Mouse (Mus musculus) left cerebral cortex, adult 9 months (tissue): ENCODE measurements around the gene Abhd4.
A peak's percentile ranks its signal among the peaks of the same experiment; 100 is the strongest.

Experiments used
- DNase-seq, 2 experiments: peaks; one replicate each; pipeline ENCODE4 v3.0.0; 2022; ENCODE audit warnings: low spot score in 2 of 2

The Abhd4 gene

DNA sequence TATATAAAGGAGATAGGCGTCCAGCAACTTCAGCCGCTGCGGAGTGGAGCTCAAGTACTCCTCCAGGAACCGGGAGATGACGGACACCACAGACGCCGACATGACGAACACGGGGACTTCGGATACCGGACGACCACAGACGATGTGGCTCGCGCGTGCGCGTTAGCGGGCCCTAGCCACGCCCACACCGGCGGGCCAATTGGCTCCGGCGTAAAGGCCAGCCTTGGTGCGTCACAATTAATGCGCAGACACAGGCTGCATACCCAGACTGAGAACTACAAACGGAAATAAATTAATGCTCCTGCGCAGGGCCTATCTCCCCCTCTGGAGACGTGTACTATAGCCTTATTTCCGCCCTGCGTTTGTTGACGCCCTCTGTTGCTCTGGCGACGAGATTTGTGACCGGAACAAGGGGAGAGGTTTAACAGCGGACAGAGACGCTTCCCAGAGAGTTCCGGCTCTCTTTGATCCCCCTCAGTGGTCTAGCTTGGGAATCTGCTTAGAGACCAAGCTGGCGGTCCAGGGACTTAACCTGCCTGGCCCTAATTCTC lies at the start of gene Abhd4, which contains the start of gene Dad1:
TSS of gene Abhd4 (plus strand) at position 448 of the 551 bp plus-strand sequence.
TSS of gene Dad1 (minus strand) at position 364 of the 551 bp plus-strand sequence.
- DNase-seq = peak; percentile 96 to 97

DNA sequence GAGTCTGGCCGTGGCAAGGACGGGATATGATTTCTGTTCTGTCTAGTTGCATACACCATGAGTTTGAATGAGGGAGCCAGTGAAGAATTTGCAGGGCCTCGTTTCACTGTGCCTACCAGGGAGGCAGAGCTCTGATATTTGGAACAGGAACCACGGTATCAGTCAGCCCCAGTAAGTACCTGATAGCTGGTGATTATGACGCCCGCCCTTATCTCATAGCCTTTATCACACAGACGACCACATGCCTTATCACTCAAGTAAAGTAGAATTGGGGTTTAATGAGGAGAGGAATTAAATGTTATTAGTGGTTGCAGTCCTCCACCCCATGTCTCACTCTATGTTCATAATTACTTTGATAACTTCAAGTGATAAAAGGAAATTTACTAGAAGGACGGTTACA lies 49.7 kb upstream of the Abhd4 start:
- DNase-seq = no peak

DNA sequence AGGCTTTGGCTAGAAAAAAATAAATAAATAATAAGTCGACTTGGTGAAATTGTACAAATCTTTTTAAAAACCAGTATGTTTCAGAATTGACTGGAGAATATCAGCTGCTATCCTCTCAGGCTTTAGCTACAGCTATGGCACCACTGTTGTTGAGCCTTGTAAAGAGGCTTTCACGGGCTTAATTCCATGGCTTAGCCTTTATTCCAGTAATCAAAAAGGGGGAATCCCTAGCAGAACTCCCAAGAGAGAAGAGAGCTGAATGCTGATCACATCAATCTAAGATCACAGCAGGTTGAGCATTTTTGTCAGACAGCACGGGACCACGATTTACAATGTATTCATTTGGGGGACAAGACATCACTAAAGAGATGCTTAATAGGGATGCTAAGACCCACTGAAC lies 49.2 kb upstream of the Abhd4 start:
- DNase-seq = no peak

DNA sequence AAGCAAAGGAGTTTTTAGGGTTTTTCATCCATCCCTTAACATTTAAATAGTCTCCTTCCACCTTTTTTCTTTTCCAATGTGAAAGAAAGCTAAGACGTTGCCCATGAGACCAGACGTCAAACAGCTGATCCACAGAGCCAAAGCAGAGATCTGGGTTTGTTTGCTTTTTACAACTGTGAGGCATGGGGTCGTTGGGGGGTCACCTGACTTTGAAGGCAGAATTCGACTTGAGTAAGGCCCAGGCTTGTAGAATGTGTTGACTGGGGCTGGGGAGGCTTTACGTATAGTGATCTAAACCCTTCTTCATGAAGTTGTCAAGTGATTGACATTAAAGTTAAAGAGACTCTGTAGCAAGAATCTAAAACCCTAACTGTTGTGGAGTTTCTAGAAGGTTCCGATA lies 48.1 kb upstream of the Abhd4 start:
- no peak for DNase-seq

DNA sequence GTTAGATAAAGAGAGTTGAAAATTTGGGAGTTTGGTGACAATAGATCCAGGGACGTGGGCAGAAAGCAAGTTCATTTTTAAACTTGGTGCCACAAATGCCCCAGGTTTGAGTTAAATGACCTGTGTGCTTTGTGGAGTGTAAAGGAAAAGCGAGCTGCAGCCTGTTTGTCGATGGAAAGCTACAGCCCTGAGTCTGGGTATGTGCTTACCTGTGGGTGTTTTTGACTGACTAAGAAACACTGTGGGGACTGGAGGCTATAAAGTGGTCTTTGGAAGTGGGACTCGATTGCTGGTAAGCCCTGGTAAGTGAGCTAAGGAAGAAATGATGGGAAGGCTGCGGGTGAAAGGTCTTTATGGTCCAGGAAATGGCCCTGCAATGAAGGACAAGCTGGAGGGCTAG lies 47.7 kb upstream of the Abhd4 start:
- DNase-seq = no peak

DNA sequence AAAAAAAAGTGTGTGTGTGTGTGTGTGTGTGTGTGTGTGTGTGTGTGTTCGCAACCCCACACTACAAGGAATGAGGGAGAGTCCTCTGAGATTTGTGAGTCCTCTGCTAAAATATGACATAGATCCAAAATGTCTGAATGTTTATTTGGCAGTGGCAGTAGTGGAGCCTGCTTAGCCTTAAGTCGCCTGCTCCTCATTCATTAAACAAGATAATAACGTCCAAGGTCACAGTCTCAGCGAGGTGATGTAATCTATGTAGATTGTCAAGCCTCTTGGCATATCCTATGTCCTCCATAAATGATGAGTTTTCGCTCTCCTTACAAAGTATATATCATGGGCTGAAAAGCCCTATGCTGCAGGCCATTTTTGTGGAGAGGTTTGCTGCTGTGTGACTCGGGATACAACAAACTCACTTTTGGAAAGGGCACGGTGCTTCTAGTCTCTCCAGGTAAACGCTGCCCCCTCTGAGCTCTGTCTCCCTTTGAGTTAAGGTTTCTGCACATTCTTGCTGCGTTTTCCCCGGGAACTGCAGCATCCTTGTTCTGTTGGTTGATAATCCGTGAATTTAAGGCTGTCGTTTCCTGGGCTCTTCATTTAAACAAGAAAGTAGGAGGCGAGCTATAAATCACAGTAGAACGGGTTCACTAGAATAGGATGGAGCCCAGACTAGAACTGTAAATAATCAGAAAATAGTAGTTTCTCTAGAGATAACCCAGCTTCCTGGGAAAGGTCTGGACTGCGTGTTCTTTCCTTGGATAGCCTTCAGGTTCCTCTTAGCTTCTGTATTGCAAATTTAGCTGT lies 47.0 kb upstream of the Abhd4 start:
- no peak for DNase-seq

DNA sequence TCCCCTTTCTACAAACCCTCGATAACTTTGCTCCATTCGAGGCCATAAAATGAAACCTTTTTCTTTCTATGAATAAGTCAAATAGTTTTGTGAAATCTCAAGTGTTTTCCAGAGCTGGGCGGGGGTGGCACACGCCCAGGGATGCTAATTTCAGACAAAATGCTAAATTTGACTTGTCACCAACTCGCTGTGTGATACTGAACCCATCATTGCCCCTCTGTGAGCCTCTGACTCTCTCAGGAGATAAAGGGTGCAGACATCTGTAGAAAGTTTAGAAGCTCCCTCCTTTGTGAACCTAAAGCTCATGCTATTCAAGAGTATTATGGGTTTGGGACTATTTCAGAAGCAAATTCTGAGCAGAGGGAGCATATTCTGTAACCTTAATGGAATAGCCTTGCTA lies 46.1 kb upstream of the Abhd4 start:
- no peak for DNase-seq

DNA sequence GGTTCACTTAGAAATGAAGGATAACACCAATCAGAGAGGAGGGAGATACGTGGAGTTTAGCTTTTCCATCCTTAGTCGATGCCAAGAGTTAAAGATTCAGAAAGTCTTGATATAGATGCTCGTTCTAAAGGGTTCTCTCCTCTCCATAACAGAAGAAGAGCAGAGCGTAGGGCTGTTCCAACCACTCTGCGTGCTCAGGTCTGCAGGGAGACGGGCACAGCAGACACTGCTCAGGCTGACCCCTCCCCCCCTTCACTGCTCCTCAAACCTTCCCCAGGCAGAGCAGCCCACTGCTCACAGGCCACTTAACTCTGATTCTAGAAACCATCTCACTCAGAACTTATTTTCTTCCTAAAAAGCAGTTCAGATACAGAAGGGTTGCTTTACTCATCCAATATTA lies 45.2 kb upstream of the Abhd4 start:
- DNase-seq = no peak

DNA sequence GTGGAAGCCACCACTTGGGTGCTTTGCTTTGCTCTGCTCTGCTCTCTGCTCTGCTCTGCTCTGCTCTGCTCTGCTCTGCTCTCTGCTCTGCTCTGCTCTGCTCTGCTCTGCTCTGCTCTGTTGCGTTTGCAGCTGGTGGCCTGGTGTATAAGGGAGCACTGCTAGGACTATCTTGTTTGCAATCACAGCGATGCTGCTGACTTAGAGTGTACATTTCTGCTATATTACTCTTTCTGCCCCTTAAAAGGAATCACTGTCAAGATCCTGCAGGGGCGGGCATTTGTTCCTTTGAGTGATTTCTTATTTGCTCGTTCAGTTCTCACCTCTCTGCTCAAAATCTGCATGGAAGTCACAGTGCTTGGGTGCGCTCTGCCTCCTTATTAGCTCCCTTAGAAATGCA lies 44.1 kb upstream of the Abhd4 start:
- DNase-seq = no peak

DNA sequence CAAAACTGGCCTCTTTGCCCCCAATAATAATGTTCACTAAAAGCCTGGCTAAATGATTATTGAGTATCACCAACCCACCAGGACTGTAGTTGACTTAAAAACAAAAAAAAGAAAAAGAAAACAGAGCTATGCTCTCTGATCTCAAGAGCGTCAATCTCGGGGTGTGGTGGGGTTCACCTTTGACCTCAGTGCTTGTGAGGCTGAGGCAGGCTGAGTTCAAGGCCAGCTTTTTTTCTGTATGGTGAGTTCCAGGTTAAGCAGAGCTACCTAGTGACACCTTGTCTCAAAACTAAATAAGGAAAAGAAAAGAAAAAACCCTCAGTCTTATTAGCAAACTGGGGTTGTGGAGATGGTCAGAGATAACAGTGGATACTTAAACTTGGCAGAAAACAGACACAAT lies 43.6 kb upstream of the Abhd4 start:
- no peak for DNase-seq

DNA sequence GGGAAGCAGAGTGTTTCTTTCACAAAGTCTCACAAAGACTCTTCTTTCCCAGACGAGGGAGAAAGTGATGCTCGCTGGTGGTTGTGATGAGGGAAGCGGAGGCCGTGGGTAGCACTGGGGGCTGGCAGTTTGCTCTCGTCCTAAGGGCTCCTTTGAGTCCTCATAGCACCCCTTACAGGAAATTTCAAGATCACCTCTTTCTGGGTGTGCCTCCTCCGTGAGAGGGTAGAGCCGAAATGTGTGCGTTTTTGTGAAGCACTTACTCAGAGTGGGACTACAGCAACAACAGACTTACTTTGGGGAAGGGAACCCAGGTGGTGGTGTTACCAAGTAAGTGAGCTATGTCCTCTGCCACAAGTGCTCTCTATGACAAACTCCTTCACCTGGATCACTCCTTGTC lies 42.8 kb upstream of the Abhd4 start:
- DNase-seq = no peak

DNA sequence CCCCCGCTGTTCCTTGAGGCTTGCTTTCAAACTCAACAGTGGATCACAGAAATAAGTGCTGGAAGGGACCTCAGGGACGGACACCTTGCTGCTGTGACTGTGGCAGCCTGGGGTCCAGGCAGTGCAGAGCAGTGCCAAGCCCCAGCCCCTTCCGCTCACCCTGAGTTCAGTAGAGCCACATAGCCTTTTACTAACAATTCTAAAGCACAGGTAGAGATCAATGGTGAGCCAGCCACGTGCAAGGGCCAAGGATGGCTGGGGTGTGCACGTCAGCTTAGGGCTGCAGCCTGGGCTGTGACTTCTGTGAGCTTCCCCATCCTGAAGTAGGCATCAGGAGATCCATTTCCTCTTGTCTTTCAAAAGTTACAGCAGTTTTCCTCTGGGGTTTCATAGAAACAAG lies 42.2 kb upstream of the Abhd4 start:
- DNase-seq = no peak

DNA sequence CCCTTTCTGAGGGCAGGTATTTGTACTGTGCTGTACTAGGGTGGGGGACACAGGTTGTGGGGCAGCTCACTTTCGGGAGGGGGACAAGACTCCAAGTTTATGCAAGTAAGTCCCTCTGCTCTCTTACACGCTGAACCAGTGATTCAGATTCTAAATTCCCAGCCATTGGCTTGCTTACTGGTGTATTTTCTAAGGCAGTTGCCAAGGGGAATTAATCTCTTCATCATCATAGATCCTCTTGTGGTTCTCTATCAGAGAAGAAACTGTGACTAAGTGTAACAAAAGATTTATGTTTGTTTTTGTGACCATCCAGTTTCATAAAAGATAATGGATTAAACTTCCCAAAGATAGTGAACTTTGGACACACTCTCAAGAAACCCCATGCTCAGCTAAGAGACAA lies 40.3 kb upstream of the Abhd4 start:
- DNase-seq = no peak

DNA sequence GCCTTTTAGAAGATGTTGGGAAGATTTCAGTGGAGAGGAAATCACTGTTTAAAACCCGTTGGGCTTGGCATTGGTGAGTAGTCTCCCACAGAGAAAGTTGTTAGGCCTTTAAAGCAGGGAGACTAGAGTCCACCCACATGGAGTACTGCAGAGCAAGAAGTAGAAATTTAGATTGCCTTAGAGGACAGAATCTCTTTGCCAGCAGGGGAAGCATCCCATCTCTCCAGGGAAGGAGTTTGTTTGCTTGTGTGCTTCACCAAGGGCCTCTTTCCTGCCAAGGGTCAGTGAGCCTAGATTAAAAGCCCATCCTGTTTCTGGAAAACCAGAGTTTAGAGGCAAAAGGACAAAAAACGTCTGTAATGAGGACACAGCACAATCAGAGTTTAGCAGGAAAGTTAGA lies 39.5 kb upstream of the Abhd4 start:
- no peak for DNase-seq

DNA sequence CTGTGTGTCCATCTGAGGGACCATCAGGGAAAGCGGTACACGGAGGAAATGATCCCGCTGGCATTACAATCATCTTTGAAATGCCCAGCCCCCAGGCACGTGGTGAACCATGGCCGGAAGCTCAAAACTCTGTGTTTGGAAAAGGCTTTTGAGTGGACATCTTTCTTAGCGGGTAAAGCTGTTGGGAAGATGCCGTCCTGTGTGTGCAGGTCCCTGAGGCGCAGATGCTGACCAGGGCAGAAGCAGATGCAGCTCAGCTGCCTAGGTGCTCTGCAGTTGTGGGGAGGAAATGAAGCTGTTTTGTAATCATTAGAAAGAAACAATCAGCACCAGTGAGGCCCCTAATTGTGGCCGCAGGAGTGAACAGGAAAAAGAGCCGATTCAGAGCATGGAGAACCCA lies 39.1 kb upstream of the Abhd4 start:
- no peak for DNase-seq

DNA sequence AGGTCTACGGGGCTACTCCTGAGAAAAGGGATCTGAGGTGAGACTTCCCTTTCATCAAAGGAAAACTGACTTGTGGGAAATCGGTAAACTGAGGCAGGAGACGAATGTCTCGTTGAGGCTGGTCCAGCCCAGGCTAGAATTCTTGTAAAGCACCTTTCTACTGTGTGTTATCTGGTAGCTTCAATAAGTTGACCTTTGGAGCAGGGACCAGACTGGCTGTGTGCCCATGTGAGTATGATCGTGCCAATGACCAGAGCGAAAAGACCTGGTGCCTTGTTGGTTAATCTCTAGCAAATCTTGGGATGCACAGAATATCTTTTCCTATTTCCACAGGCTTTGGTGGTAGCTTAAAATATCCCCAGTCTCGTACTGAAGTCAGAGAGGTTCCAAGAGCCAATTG lies 37.9 kb upstream of the Abhd4 start:
- no peak for DNase-seq

DNA sequence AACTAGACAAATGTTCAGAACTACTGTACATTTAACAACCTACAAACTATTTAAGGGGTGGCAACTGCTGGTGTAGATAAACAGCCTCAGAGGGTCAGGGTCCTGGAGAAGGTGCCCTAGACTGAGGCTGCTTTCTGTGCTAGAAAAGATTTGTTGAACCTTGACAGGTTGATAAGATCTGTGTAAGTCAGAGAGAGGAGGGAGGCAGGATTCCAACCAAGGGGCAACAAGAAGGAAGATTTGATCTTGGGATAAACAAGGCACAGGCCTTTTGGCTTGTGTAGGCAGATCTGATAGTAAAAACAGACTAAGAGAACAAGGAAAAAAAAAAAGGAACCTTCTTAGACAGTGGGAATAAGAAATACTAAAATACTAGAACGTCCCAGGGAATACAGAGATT lies 35.8 kb upstream of the Abhd4 start:
- DNase-seq = no peak

DNA sequence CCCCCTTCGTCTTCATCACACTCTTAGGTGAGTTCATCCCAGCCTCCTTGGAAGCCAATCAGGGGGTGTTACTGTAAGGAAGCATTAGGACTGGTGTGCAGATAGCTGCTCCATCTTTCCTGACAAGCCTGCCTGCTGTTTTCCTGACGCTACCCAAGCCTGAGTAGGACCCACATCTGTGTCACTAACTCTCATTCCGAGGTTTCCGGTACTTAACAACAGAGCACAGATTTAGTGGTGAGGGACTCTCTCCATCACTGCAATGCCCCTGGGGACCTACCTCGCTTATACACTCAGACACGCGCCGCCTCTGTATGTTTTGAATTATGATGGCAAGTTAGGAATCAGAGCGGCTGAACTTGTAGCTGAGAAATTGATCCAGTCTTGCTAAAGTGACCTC lies 35.3 kb upstream of the Abhd4 start:
- DNase-seq = no peak

DNA sequence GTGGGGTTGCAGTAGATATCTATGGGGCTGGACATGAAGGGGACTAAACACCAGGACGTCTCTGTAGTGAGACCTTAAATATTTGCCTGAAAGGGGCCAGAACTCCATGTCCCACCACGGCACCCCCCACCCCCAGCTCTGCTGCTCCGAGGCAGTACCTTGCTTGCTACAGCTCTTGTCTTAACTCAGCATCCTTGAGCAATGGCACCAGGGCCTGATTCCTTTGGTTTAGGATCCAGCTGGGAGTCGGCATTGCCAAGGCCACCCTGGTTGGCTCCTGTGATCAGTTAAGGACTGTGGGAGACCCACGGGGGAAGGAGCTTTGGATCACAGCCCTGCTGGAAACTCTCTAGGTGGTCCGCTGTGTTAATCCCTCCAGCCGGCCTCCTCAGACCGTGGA lies 34.7 kb upstream of the Abhd4 start:
- DNase-seq = no peak

DNA sequence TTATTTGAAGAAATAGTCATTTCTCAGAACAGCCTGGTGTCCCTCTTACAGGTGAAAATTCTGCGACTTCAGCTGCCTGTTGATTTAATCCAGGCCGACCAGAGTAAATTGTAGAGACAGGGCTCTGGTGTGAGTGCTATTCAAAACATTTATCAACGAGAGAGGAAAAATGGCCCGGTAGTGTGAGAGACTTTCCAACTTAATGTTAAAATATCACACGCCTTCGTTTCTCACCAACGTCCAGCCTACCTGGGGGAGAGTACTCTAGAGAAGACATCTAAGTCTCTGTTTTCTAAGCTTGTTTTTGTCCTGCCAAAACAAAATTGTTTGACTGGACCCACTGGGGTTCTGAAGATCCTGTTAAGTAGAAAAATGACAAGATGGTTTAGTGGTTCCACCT lies 34.1 kb upstream of the Abhd4 start:
- DNase-seq = no peak

DNA sequence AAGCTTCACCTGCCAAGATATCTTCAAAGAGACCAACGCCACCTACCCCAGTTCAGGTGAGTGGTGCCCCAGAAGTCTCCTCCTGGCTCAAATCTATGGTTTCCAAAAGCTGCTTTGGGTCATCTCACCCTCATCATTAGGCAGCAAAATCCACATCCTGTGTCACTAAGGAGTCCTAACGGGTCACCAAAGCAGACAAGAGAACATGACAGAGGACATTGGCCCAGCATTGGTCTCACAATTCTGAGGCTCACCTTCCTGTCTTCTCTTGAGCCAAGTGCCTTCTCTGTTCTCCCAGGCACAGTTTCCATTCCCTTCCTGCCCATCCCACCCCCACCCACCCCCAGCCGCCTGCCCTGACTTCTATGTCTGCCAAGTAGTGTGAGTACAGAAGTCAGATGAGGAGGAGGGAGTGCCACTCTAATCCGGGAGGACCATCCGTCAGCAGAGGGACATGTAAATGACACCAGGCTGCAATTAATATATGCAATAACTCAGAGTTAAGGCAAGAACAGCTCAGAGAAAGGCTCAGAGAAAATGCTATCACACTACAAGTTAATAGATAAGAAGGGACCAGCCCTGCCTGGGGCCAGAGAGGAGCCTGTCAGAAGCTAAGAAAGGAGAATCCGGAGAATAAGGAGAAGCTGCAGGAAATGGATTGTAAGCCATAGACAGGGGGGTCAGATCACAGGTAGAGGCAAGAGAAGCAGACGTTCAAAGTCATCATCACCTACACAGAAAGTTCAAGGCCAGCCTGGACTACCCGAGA lies 33.1 kb upstream of the Abhd4 start:
- DNase-seq = no peak

DNA sequence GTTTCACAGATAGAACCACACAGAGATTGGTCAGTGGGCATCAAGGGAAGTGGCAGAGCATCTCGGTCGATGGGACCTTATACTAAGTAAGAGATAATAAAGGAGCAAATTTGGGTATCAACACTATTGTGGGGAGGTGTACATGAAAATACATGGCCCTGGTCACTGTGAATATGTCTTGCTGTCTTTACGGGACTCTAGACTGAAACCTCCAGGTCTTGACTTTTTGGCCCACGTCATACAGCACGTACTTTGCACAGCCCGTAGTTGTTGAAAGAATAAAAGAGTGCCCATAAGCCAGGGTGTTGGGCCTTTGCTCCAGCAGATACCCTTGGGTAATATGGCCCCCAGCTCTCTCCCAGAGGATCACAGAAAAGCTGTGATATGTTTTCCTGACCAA lies 32.3 kb upstream of the Abhd4 start:
- DNase-seq = no peak

DNA sequence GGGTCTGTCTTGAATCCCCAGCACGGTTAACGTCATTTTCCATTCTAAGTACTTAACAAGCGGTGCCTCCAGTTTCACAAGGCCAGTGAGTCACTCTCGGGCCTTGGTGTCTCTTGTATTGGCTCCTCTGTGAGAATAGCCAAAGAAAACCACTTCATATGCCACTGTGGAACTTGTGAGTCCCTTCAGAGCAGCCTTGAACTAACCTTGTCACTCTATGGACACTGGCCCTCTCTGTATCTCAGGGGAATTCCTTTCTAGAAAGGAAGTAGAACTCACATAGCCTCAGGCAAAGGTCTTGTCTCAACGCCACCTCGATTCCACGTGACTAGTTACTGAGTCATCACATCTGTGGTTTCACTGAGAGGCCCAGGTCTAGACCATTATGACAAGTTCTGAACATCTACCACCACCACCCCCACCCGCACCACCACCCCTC lies 31.7 kb upstream of the Abhd4 start:
- no peak for DNase-seq
